Mouse (Mus musculus) mesoderm, embryonic 11.5 days (tissue): ENCODE results near the gene Echdc3.
A peak's percentile ranks its signal among the peaks of the same experiment; 100 is the strongest.

ENCODE experiments used
- DNase-seq: peaks from one replicate; pipeline ENCODE4 v3.0.0-alpha.2; 2012; ENCODE audit warnings: low read depth, low spot score

Echdc3 gene

DNA sequence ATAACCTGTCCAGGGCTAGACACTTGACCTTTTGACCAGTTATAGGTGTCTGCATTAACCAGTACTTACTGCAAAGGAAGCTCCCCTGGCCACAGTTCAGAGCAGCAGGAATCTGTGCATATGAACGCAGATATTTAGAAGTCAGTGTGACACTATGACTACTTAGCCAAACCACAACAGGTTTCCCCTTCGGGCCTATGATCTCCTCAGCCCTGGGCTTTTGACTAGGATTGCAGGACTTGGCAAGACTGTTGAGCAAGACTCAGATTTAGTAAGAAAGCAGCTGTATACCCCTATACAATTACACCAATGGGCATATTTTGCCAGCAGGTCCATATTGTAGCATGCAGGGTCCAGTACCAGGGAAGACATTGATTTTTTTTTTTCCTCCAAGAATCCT lies 44.3 kb downstream of the Echdc3 start:
- no peak for DNase-seq

DNA sequence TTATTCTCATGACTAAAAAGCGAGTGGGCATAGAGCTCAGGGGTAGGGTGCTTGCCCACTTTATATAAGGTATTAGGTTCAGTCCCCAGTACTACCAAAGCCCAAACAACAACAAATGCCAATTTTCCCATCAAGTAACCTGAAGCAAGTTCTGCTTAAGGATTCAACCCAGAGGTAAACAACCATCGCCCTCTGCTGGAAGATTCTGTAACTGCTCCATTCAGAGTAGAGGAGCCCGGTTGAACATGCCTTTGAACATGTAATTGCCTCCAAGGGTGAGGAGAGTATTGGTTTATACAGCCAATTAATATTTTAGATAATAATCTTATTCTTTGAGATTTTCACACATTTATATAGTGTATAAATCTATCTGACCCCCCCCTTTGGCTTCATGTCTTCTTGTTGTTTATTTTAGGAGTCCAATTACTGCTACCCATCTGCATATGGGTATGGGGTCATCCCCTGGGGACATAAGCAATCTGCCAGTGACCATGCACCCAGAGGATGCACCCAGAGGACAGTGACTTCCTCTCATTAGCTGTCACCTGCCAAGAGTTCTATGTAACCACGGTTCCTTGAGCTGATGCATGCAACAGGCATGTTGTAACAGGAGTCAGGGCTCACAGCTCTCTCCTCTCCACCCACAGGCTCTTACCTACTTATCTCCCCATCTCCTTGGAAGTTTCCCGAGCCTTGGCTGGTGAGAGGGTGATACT lies 44.8 kb downstream of the Echdc3 start:
- peak; percentile 80 for DNase-seq

DNA sequence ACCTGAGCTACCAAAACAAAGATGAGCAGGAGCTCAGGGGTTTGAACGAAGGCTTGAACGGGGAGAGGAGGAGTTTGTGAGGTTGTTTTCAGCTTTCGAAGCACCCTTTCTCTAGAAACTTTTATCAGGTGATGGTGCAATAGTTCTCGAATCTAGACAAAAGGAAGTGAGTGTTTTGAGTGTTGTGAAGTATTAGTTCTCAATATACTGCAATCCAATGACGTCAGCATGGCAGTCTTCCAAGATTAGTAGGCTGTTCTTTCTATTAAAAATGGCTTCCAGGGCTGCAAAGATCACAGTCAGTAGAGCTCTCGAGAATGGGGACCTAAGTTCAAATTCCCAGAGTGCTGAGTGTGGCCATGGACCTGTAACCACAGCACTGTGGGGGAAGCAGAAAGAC lies 47.1 kb downstream of the Echdc3 start:
- DNase-seq, result no peak

DNA sequence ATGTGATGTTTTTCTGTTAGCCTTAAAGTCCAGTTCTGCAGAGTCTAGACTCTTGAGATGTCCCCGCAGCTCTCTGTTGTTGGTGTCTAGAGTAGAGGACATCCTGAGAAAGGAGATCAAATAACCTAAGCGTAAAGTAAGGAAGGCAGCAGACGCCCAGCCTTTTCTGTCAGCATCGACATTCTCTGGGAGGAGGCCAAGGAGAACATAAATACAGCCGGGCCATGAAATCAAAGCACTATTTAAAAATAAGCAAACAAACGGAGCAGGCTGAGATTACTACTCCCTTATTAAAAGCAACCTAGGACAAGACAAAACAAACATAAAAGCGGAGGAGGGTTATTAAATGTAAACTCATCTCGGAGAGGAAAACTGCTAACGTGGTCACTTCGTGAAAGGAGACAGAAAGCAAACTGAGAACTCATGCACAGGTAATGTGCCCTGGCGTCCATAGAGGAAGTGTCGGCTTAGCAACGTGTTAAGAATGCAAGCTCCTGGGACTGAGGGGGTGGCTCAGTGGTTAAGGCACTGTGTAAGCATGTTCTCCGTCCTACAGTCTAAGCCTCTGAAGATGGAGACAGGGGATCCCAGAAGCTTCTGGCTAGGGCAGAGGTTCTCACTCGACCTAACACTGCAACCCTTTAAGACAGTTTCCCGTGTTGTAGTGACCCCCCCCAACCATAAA lies 48.1 kb downstream of the Echdc3 start:
- DNase-seq, result no peak

DNA sequence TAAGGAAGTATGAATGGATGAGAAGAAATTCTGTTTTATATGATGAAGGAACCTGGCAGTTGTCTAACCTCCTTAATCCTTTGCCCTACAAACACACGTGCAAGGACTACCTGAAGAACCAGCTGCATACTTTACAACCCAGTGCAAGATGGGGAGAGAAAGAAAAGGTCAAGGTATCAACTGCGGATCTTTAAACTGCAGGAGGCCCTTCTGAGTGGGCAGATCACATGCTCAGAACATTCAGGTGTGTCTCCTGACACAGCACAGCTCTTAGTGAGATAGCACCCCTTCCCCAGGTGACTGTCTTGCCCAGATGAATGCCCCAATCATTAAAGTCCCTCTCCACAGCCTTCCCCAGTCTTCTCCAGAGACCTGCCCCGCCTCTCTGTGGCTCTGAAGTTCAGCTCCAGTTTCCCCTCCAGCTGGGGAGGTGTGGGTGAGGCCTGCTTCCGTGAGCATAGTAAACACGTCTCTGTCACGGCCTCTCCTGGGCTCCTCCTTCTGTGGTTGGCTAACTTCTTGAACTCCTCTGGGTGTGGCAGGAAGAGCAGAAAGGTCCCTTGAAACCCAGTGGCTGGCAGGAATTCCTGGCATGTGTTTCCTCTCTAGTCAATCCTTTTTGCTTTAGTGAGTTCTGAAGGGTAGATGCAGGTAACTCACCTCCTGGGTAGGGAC lies 50.3 kb downstream of the Echdc3 start:
- no peak for DNase-seq

DNA sequence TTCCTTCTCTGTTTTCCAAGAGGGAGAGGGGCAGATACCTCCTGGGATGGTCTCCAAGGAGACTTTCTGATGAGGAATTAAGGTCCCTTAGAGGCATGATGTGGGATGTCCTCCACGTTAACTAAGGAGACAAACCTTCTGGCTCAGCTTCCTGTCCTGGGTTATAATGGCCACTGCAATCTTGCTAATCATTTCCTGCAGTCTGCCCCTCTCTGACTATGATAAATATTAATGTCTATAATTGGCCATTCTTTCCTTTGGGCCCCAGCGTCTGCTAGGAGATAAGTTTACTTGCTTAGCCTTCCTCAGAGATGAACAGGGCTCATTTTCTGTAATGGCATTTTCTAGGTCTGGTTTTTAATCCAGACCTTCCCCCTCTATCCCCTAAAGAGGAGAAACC lies 53.1 kb downstream of the Echdc3 start:
- no peak for DNase-seq

DNA sequence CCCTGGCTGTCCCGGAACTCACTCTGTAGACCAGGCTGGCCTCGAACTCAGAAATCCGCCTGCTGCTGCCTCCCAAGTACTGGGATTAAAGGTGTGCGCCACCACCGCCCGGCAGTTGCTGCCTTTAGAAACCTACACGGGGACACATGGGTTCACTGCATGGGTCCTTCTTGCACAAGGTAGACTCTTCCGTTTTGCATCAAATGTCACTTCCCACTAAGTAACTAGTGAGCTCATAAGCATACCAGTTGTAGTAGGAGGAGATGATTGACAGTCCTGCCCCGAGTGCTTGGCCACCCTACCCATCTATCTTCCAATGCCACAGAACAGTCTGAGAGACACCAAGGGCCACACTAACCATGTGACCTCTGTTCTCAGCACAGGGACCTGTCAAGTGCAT lies 53.6 kb downstream of the Echdc3 start:
- DNase-seq, result no peak

DNA sequence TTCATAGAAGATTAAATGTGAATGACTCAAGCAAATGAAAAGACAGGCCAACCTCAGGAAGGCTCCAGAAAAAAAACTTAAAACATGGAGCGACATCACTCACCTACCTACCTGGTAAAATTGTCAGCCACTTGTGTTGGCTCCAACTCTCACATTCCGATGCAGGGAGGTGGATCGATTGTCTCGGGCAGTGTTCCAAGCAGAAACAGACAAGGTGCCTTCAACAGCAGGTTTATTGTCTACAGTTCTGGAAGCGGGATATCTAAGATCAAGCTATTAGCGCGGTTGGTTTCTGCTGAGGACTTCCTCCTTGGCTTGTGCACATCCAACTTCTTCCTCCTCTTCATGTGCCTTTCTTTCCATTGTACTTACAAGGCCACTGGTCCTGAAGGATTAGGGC lies 55.2 kb downstream of the Echdc3 start:
- DNase-seq, result no peak

DNA sequence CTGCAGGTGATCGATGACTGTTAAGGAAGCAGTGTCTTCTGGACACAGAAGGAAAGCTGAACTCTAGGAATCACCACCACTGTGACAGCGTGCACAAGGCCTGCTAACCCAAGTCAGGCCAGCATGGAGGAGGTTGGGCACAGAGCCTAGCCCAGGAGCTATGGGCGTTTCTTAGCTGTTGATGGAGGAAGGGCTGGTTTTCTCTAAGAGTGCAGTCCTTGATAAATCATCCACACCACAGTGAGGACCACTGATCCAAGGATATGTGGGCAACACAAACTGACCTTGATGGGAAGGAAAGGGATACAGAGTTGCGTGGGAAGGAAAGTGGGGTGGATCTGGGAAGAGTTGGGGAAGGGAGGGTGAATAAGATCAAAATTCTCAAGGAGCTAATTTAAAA lies 55.6 kb downstream of the Echdc3 start:
- no peak for DNase-seq

DNA sequence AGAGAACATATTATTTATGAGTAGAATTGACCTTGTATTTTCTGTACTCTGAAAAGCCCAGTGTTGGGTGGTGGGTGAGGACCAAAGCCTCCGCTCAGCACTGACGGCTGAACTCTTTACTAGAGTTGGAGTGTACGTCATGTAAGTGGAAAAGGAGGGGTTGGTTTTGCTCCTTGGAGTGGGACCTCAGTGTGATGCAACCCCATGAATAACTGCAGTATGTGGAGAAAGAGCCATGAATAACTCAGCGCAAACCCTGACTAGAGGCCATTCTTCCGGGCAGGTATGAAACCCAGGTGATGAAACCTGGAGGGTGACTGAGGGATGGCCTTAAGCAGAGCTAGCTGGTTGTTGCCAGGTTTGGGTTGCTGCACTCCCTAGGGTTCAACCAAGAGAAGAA lies 63.0 kb downstream of the Echdc3 start:
- no peak for DNase-seq

DNA sequence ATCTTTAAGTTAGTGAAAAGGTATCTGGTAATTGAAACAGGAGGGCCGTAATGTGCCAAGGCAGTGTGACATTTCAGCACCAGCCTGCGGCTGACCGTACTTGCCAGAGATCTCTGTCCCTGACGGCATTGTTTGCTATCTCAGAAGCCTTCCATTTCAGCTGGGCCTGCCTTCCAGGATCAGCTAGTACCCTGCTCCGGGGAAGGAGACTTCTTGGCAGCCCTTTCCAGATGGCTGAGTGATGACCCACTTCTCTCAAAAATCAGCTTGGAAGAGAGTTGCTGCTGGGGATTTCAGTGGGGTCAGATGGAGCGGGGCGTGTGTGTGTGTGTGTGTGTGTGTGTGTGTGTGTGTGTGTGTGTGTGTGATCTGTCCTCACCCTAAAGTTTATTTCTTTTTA lies 65.9 kb downstream of the Echdc3 start:
- DNase-seq, result no peak

DNA sequence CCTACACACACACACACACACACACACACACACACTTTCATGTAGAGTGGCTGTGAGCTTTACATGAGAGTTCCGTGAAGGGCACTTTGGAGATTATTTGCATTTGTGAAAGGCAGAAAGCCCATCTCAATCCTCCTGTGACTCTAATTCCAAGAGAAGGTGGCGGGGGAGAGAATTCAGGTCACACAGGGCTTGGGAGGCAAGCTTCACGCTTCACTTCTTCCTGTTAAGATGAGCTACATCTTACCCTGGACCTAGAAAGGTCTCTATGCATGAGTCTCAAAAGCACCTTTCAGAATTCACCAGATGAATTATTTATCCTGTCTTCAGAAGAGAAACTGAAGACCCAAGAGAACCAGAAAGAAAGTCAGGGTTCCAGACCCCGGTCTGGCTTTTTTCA lies 66.6 kb downstream of the Echdc3 start:
- DNase-seq, result no peak

DNA sequence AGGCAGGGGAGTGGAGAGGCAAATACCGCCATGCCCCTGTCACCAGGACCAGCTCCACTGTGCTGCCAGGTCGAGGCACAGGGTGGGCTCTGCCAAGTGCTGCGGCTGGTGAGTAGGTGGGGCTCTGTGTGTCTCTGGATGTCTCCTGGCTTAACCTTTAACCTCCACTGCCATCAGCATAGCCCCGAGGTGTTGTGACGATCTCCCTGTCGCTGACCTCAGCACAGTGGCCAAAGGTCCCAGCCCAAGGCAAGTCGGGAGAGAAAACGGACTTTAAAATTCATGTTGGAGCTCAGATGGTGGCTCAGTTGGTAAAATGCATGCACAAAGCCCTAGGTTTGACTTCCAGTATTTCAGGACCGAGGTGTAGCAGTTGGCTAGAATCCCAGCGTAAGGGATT lies 67.2 kb downstream of the Echdc3 start:
- no peak for DNase-seq

DNA sequence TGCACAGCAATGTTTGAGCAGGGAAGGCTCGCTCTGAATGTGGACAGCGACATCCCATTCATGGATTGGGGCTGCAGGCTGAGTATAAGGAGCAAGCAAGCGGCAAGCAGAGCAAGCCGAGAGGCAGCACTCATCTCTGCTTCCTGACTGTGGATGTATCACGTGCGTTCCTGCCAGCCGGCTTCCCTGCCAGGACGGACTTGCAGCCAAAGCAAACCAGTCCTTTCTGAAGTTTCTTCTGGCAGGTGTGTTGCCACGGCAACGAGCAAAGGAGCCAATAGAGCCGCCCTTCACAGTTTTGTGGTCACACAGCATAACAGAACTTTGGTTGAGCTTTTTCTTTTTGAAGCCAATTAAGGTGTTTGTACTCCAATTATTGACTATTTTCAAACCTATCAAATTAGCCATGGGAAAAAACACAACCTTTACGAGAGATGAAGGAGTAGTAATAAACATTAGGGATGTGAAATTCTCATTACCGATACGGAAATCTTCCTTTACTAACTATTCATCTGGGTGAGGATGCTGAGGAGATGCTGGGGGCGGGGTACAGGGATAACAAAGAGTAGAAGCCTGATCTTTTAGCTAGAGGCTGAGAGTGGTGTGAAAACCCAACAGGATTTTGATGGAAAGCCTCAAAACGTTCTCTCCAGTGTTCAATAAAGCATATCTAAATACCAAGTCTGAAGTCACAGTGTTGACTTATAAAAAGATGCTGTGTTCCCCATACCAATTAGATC lies 69.7 kb downstream of the Echdc3 start:
- no peak for DNase-seq

DNA sequence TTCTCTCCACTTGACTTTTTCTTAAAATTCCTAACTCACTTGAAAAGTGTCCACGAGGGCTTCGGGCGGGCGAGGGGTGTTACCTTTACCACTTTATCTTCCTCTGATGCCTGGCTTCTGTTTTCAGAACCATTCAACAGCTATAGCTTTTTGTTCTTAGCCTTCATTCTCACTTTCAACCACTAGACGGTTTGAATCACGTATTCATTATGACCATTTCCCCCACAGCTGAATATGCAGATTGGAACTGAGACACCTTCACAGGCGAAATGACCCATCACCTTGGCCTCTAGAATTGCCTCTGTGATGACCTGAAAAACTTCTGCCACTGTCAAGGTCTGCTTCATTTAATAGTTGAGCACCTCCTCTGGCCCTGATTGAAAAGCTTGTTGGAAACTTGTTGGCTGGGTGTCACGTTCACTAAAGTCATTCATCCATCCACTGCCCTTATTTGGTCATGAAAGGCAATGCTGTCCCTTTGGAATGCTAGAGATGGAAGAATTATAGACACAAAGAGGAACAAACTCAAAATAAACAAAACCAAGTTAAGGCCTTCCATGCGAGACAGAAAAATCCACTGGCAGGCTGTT lies 72.2 kb downstream of the Echdc3 start:
- no peak for DNase-seq
